Mouse (Mus musculus): ENCODE data around the gene Ctnna2.
A peak's percentile ranks its signal among the peaks of the same experiment; 100 is the strongest.

GRCm38 (mm10) chr6:77257358-77258105, 722.0 kb downstream of the Ctnna2 start:
- TF ChIP-seq CTCF (IDR thresholded peaks at IDR 0.05; ENCODE audit: extremely low read depth, insufficient read depth, low read length), result peak; percentile 78
- no peak for TF ChIP-seq POLR2A (IDR thresholded peaks at IDR 0.05; ENCODE audit: extremely low read depth, insufficient read depth, low read length)
